Mouse (Mus musculus): ENCODE results near the gene Ccdc146.

DNA sequence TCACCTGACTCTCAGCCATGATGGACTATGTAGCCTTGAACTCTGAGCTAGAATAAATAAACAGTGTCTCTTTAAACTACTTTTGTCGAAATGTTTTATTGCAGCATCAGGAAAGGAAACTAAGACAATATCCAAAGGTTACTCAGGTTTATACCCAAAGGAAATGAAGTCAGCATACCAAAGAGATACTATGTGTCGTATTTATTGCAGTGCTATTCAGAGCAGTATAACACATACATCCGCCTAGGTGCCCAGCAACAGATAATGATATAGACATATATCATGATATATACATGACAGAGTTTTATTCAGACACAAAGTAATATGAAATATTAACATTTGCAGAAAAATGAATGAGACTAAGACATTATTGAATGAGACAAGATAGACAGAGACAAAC lies 61.1 kb downstream of the Ccdc146 start:
- no peak for TF ChIP-seq POLR2A (IDR thresholded peaks at IDR 0.05; ENCODE audit: borderline replicate concordance, control insufficient read depth, low read depth, low read length)
- no peak for TF ChIP-seq CTCF (IDR thresholded peaks at IDR 0.05; ENCODE audit: control insufficient read depth, insufficient read depth, low read length)

All from bone marrow, adult 2 months (tissue).